23 mouse cellular contexts compared by ENCODE assay signal in genomic region chr3:105374836-105375235, GRCm38 (mm10).
DNase-seq lines count a peak whose midpoint lies in the region; ATAC-seq and TF ChIP-seq lines count a peak whose summit lies in the region.
"Had no signal": no experiment of that assay in that cellular context is flagged by ENCODE, and none has a peak within 500 bp of the region (broad histone marks: within the 10 kb centered on the region; RNA-seq: fewer than 3 reads in every experiment).

No protein-coding gene starts in this region.

- TF ChIP-seq CTCF in kidney, postnatal 0 days (IDR thresholded peaks at IDR 0.05; ENCODE audit: low read depth) = peak; percentile 16; the same call in 1 of the 2 replicates
- no peak for TF ChIP-seq CTCF in forebrain, postnatal 0 days (IDR thresholded peaks at IDR 0.05; ENCODE audit: low read depth)

- no peaks in the 10 kb centered on the region for H3K27me3 ChIP-seq in kidney, postnatal 0 days (ENCODE audit: insufficient read depth, low read length)
- H3K27me3 ChIP-seq in forebrain, postnatal 0 days (ENCODE audit: insufficient read depth, low read length) = no peaks in the 10 kb centered on the region
- H3K27me3 ChIP-seq: embryonic facial prominence, embryonic 12.5 days; hindbrain, embryonic 13.5 days had no signal

- H3K4me2 ChIP-seq in kidney, postnatal 0 days (ENCODE audit: low read length) = no peak overlapping the region
- H3K4me2 ChIP-seq in forebrain, postnatal 0 days (ENCODE audit: low read depth) = no peak overlapping the region
- H3K4me2 ChIP-seq: embryonic facial prominence, embryonic 12.5 days; hindbrain, embryonic 13.5 days; liver, embryonic 11.5 days; midbrain, embryonic 12.5 days had no signal

- H3K9ac ChIP-seq in kidney, postnatal 0 days (ENCODE audit: low read depth, low read length) = no peak overlapping the region
- no peak overlapping the region for H3K9ac ChIP-seq in forebrain, postnatal 0 days
- H3K9ac ChIP-seq: embryonic facial prominence, embryonic 12.5 days; hindbrain, embryonic 13.5 days; liver, postnatal 0 days; midbrain, embryonic 12.5 days had no signal

- H3K4me3 ChIP-seq in kidney, postnatal 0 days (replicated peaks; ENCODE audit: low read depth, low read length) = no peak overlapping the region
- H3K4me3 ChIP-seq in forebrain, postnatal 0 days (ENCODE audit: low read depth, low read length) = no peak overlapping the region
- H3K4me3 ChIP-seq: embryonic facial prominence, embryonic 12.5 days; hindbrain, embryonic 13.5 days; left cerebral cortex, adult 2 months; midbrain, embryonic 12.5 days had no signal

- DNase-seq in heart, adult 11 months = peak; percentile 90
- DNase-seq in heart, postnatal 36 days = no peak
- peak; percentile 57 for DNase-seq in kidney, postnatal 0 days (ENCODE audit: low spot score)
- no peak for DNase-seq in kidney, adult 11 months
- DNase-seq in ovary, adult 18-20 months (ENCODE audit: low spot score) = peak; percentile 6
- DNase-seq in ovary, postnatal 10 days (ENCODE audit: low spot score) = no peak
- DNase-seq in testis, postnatal 14 days (ENCODE audit: low spot score) = peak; percentile 69
- DNase-seq in forebrain, postnatal 0 days = no peak
- DNase-seq: adrenal gland, adult 8-10 months; cerebellum, adult 11-12 months; cerebellum, postnatal 25 days; gastrocnemius, postnatal 25 days; liver, postnatal 0 days; right cerebral cortex, postnatal 14 days; spleen, adult 18-20 months; thymus, postnatal 25 days had no signal

- no peaks in the 10 kb centered on the region for H3K36me3 ChIP-seq in kidney, postnatal 0 days (ENCODE audit: insufficient read depth, low read length)
- H3K36me3 ChIP-seq in forebrain, postnatal 0 days (ENCODE audit: insufficient read depth) = no peaks in the 10 kb centered on the region
- H3K36me3 ChIP-seq: embryonic facial prominence, embryonic 12.5 days; hindbrain, embryonic 13.5 days; midbrain, embryonic 12.5 days had no signal

- ATAC-seq in kidney, postnatal 0 days (replicated peaks; ENCODE audit: low FRiP score, low read depth) = no peak
- no peak for ATAC-seq in forebrain, postnatal 0 days
- ATAC-seq: activated CD4-positive, CD25-positive, alpha-beta regulatory T cell, adult 4 months; liver, postnatal 0 days; lung, postnatal 0 days had no signal

- no peak overlapping the region for H3K27ac ChIP-seq in kidney, postnatal 0 days
- H3K27ac ChIP-seq in forebrain, postnatal 0 days (ENCODE audit: low read depth, low read length) = no peak overlapping the region
- H3K27ac ChIP-seq: embryonic facial prominence, embryonic 12.5 days; hindbrain, embryonic 13.5 days; midbrain, embryonic 12.5 days had no signal

- intact Hi-C loops in heart, postnatal 36 days (cut with DNase I) = no loop called here

- no peaks in the 10 kb centered on the region for H3K9me3 ChIP-seq in kidney, postnatal 0 days (replicated peaks; ENCODE audit: low read length)
- H3K9me3 ChIP-seq in forebrain, postnatal 0 days (ENCODE audit: low read length) = no peaks in the 10 kb centered on the region
- H3K9me3 ChIP-seq: embryonic facial prominence, embryonic 12.5 days; hindbrain, embryonic 13.5 days; midbrain, embryonic 12.5 days had no signal

- peaks cover 4% of the 10 kb centered on the region; the same call in 1 of the 2 replicates for H3K4me1 ChIP-seq in kidney, postnatal 0 days (replicated peaks; ENCODE audit: insufficient read depth, low read length)
- H3K4me1 ChIP-seq in forebrain, postnatal 0 days (ENCODE audit: insufficient read depth) = no peaks in the 10 kb centered on the region

Comparison
In these comparisons a context has a peak if more than half of its experiments do, and no peak if none do; other contexts are left out.
1. DNase-seq: peak in heart, adult 11 months (single experiment), kidney, postnatal 0 days (single experiment), ovary, adult 18-20 months (single experiment) and testis, postnatal 14 days (single experiment); none in heart, postnatal 36 days (0 of 2), kidney, adult 11 months (single experiment), ovary, postnatal 10 days (single experiment) and forebrain, postnatal 0 days (single experiment).